Mouse (Mus musculus) olfactory bulb, adult 2 months (tissue): Measurements from ENCODE around the gene Max.

Experiments used
- CTCF ChIP-seq: fragments of 200-500 bp; IDR thresholded peaks from 2 replicates; pipeline ENCODE4 v1.5.1; 2012; ENCODE audit warnings: low read depth, mild to moderate bottlenecking, low read length, moderate library complexity; ENCODE audit not compliant: insufficient read depth
- POLR2A ChIP-seq: fragments of 200-500 bp; IDR thresholded peaks from 2 replicates; pipeline ENCODE4 v1.6.1; 2012; ENCODE audit warnings: mild to moderate bottlenecking, low read depth, low read length, moderate library complexity; ENCODE audit not compliant: insufficient read depth

DNA sequence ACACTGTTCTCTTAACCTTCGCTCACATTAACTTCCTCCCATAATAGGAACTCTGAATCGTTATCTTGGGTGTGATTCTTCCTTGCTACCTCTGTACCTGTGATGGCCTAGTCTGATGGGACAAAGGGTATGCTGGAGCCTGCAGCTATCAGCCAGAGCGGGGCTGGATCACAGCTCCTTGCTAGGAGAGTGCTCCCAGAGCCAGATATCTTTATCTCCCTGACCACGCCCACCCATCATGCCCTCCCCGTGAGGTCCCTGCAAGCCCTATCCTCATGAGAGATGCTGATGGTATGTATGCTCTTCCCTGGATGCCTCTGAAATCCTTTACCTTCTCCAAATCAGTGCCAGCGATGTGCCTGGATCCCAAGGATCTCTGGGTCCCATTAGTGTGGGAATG is 31.8 kb downstream of the Max start:
- TF ChIP-seq POLR2A (no peak), CTCF (no peak)
